Mouse (Mus musculus): ENCODE measurements around the gene Plcd1. TPM values are rescaled to one million over a fixed set of nuclear protein-coding genes. Genes with fewer than 3 reads are reported as not detected.

Plcd1 gene
- total and polyA plus RNA-seq, 3 experiments, result 0.36 TPM; not detected in 2

- no peaks in the 10 kb centered on the region for H3K36me3 ChIP-seq (ENCODE audit: control insufficient read depth in 1 of 2, insufficient read depth in 2 of 2, low read length in 2 of 2)
- no peaks in the 10 kb centered on the region for H3K4me1 ChIP-seq (ENCODE audit: control insufficient read depth in 1 of 2, insufficient read depth in 2 of 2, low read length in 2 of 2)
- H3K27me3 ChIP-seq (ENCODE audit: control insufficient read depth in 1 of 2, insufficient read depth in 2 of 2, low read length in 2 of 2), result no peaks in the 10 kb centered on the region
- no peak overlapping the region for H3K9ac ChIP-seq (ENCODE audit: control insufficient read depth, low read depth, low read length, poor library complexity, severe bottlenecking)
- no peak overlapping the region for H3K4me3 ChIP-seq (ENCODE audit: control insufficient read depth in 1 of 2, insufficient read depth in 1 of 2, low read depth in 2 of 2, low read length in 2 of 2)
- H3K79me2 ChIP-seq (ENCODE audit: control insufficient read depth, insufficient read depth, low read length, poor library complexity), result no peaks in the 10 kb centered on the region
- DNase-seq (ENCODE audit: low read depth, low spot score), result no peak
- TF ChIP-seq POLR2AphosphoS2 (IDR thresholded peaks at IDR 0.05; ENCODE audit: low read length), result no peak
- TF ChIP-seq CHD1 (IDR thresholded peaks at IDR 0.05; ENCODE audit: low read depth, low read length), result no peak
- TF ChIP-seq ZNF384 (IDR thresholded peaks at IDR 0.05; ENCODE audit: low read depth, low read length), result no peak
- no peak for TF ChIP-seq CTCF (IDR thresholded peaks at IDR 0.05 in 2 of 3, conservative IDR thresholded peaks at IDR 0.05 in 1 of 3; ENCODE audit: control insufficient read depth in 1 of 3, insufficient read depth in 1 of 3, low read depth in 2 of 3, low read length in 3 of 3, poor library complexity in 1 of 3, severe bottlenecking in 1 of 3)
- no peak for TF ChIP-seq POLR2AphosphoS5 (IDR thresholded peaks at IDR 0.05; ENCODE audit: borderline replicate concordance, low read depth, low read length)
- TF ChIP-seq KAT2A (conservative IDR thresholded peaks at IDR 0.05; ENCODE audit: low read depth, low read length), result no peak
- no peak overlapping the region for H3K27ac ChIP-seq (ENCODE audit: control insufficient read depth, low read depth, low read length)
- no peaks in the 10 kb centered on the region for H3K9me3 ChIP-seq (replicated peaks; ENCODE audit: insufficient read depth, low read length)
These were observed 64.8 kb downstream of the Plcd1 start for GRCm38 (mm10) chr9:119028226-119029195.

- Histone ChIP-seq H3K27me3 (ENCODE audit: control insufficient read depth in 1 of 2, insufficient read depth in 2 of 2, low read length in 2 of 2) (no peaks in the 10 kb centered on the region), H3K79me2 (ENCODE audit: control insufficient read depth, insufficient read depth, low read length, poor library complexity) (no peaks in the 10 kb centered on the region), H3K27ac (ENCODE audit: control insufficient read depth, low read depth, low read length) (no peak overlapping the region), H3K9me3 (replicated peaks; ENCODE audit: insufficient read depth, low read length) (no peaks in the 10 kb centered on the region), H3K4me1 (ENCODE audit: control insufficient read depth in 1 of 2, insufficient read depth in 2 of 2, low read length in 2 of 2) (no peaks in the 10 kb centered on the region), H3K36me3 (ENCODE audit: control insufficient read depth in 1 of 2, insufficient read depth in 2 of 2, low read length in 2 of 2) (no peaks in the 10 kb centered on the region), H3K9ac (ENCODE audit: control insufficient read depth, low read depth, low read length, poor library complexity, severe bottlenecking) (no peak overlapping the region), H3K4me3 (ENCODE audit: control insufficient read depth in 1 of 2, insufficient read depth in 1 of 2, low read depth in 2 of 2, low read length in 2 of 2) (no peak overlapping the region)
- TF ChIP-seq NELFE (IDR thresholded peaks at IDR 0.05; ENCODE audit: low read depth, low read length) (no peak), MAFK (IDR thresholded peaks at IDR 0.05; ENCODE audit: borderline replicate concordance, low read depth, low read length) (no peak), POLR2AphosphoS5 (IDR thresholded peaks at IDR 0.05; ENCODE audit: borderline replicate concordance, low read depth, low read length) (no peak), GABPA (IDR thresholded peaks at IDR 0.05; ENCODE audit: low read depth, low read length) (no peak), EP300 (IDR thresholded peaks at IDR 0.05; ENCODE audit: low read depth in 1 of 2, low read length in 2 of 2) (no peak), UBTF (IDR thresholded peaks at IDR 0.05; ENCODE audit: borderline replicate concordance, insufficient read depth, low read depth, low read length) (no peak), NRF1 (IDR thresholded peaks at IDR 0.05; ENCODE audit: insufficient read depth, low read depth, low read length, poor library complexity, severe bottlenecking) (no peak), ELF1 (IDR thresholded peaks at IDR 0.05; ENCODE audit: low read depth, low read length) (no peak), ZC3H11A (IDR thresholded peaks at IDR 0.05; ENCODE audit: low read depth, low read length) (no peak), MAZ (IDR thresholded peaks at IDR 0.05; ENCODE audit: low read depth, low read length) (no peak), E2F4 (IDR thresholded peaks at IDR 0.05; ENCODE audit: borderline replicate concordance, low read depth, low read length) (no peak), MYB (IDR thresholded peaks at IDR 0.05; ENCODE audit: low read depth, low read length) (no peak), BHLHE40 (IDR thresholded peaks at IDR 0.05; ENCODE audit: borderline replicate concordance, low read depth, low read length) (no peak), GATA1 (IDR thresholded peaks at IDR 0.05; ENCODE audit: low read depth, low read length) (no peak), CTCF (IDR thresholded peaks at IDR 0.05 in 2 of 3, conservative IDR thresholded peaks at IDR 0.05 in 1 of 3; ENCODE audit: control insufficient read depth in 1 of 3, insufficient read depth in 1 of 3, low read depth in 2 of 3, low read length in 3 of 3, poor library complexity in 1 of 3, severe bottlenecking in 1 of 3) (no peak), TCF12 (IDR thresholded peaks at IDR 0.05; ENCODE audit: low read depth, low read length) (no peak)
- no peak for DNase-seq (ENCODE audit: low read depth, low spot score)
These were observed 66.0 kb downstream of the Plcd1 start for GRCm38 (mm10) chr9:119027337-119027736.

All from MEL (cell line).